Mouse (Mus musculus): Measurements from ENCODE around the gene Ift140. TPM values are rescaled to one million over a fixed set of nuclear protein-coding genes. Genes with fewer than 3 reads are reported as not detected.

Ift140 gene
- polyA plus RNA-seq (2017; shearing (Covaris generic)), result 10 to 100 TPM; 13.6 to 14.1 TPM

GRCm38 (mm10) chr17:25015655-25016291 lies at the start of gene Ift140, which contains the start of gene Cramp1l:
Ift140 (plus strand) TSS chr17:25016085.
Cramp1l (minus strand) TSS chr17:25015788.

GRCm38 (mm10) chr17:25083444-25083931 lies 67.6 kb downstream of the Ift140 start, which contains the start of gene Tmem204:
Tmem204 (minus strand) TSS chr17:25083591.

GRCm38 (mm10) chr17:25115664-25116432 lies 100.0 kb downstream of the Ift140 start, which contains the start of gene Telo2:
Telo2 (minus strand) TSS chr17:25115967.

GRCm38 (mm10) chr17:25120406-25120805 lies 104.5 kb downstream of the Ift140 start, which contains the start of gene Ptx4:
Ptx4 (plus strand) TSS chr17:25120760.

GRCm38 (mm10) chr17:25133275-25133698 lies 117.4 kb downstream of the Ift140 start, which contains the start of gene Clcn7:
Clcn7 (plus strand) TSS chr17:25133391.

Other genes starting within 250 kb of the Ift140 start
- gene Meiob, start 211.8 kb upstream of the Ift140 start, polyA plus RNA-seq (2017; shearing (Covaris generic)), result not detected
- 10 to 100 TPM; 31.4 to 43.7 TPM for gene Hagh, start 175.9 kb upstream of the Ift140 start, polyA plus RNA-seq (2017; shearing (Covaris generic))
- gene Fahd1, start 165.7 kb upstream of the Ift140 start, polyA plus RNA-seq (2017; shearing (Covaris generic)), result 1 to 10 TPM; 2.1 to 2.5 TPM
- not detected for gene Igfals, start 150.1 kb upstream of the Ift140 start, polyA plus RNA-seq (2017; shearing (Covaris generic))
- 100 to 1,000 TPM; 110 to 137 TPM for gene Nubp2, start 129.7 kb upstream of the Ift140 start, polyA plus RNA-seq (2017; shearing (Covaris generic))
- gene Spsb3, start 129.4 kb upstream of the Ift140 start, polyA plus RNA-seq (2017; shearing (Covaris generic)), result 10 to 100 TPM; 55.8 to 76.0 TPM
- gene Eme2, start 121.0 kb upstream of the Ift140 start, polyA plus RNA-seq (2017; shearing (Covaris generic)), result 10 to 100 TPM; 35.1 to 39.1 TPM
- gene Mrps34, start 121.0 kb upstream of the Ift140 start, polyA plus RNA-seq (2017; shearing (Covaris generic)), result 100 to 1,000 TPM in 1 of 2 experiments, 10 to 100 TPM in 1; 86.5 to 135 TPM
- 10 to 100 TPM; 51.3 to 58.1 TPM for gene Nme3, start 119.6 kb upstream of the Ift140 start, polyA plus RNA-seq (2017; shearing (Covaris generic))
- gene Mapk8ip3, start 79.1 kb upstream of the Ift140 start, polyA plus RNA-seq (2017; shearing (Covaris generic)), result 10 to 100 TPM; 30.5 to 33.8 TPM
- 10 to 100 TPM; 29.2 to 35.8 TPM for gene Jpt2, start 55.4 kb upstream of the Ift140 start, polyA plus RNA-seq (2017; shearing (Covaris generic))
- gene Cramp1l, start 297 bp upstream of the Ift140 start, polyA plus RNA-seq (2017; shearing (Covaris generic)), result 10 to 100 TPM in 1 of 2 experiments, 1 to 10 TPM in 1; 7.4 to 11.0 TPM
- 1 to 10 TPM in 1 of 2 experiments, under 1 TPM in 1; 0.91 to 1.0 TPM for gene Tmem204, start 67.5 kb downstream of the Ift140 start, polyA plus RNA-seq (2017; shearing (Covaris generic))
- gene Telo2, start 99.9 kb downstream of the Ift140 start, polyA plus RNA-seq (2017; shearing (Covaris generic)), result 10 to 100 TPM; 18.6 to 21.5 TPM
- under 1 TPM in 1 of 2 experiments, not detected in 1; 0.33 TPM for gene Ptx4, start 104.7 kb downstream of the Ift140 start, polyA plus RNA-seq (2017; shearing (Covaris generic))
- 10 to 100 TPM; 26.5 to 27.8 TPM for gene Clcn7, start 117.3 kb downstream of the Ift140 start, polyA plus RNA-seq (2017; shearing (Covaris generic))
- gene Ccdc154, start 146.4 kb downstream of the Ift140 start, polyA plus RNA-seq (2017; shearing (Covaris generic)), result under 1 TPM in 1 of 2 experiments, not detected in 1; 0.14 TPM
- gene Gm38655, start 159.4 kb downstream of the Ift140 start, polyA plus RNA-seq (2017; shearing (Covaris generic)), result not detected
- 10 to 100 TPM; 21.9 to 25.9 TPM for gene BC003965, start 168.5 kb downstream of the Ift140 start, polyA plus RNA-seq (2017; shearing (Covaris generic))
- gene Unkl, start 172.3 kb downstream of the Ift140 start, polyA plus RNA-seq (2017; shearing (Covaris generic)), result 10 to 100 TPM; 15.9 to 31.9 TPM
- 100 to 1,000 TPM in 1 of 2 experiments, 10 to 100 TPM in 1; 78.6 to 103 TPM for gene Gnptg, start 224.0 kb downstream of the Ift140 start, polyA plus RNA-seq (2017; shearing (Covaris generic))
- 10 to 100 TPM; 65.0 to 68.1 TPM for gene Tsr3, start 224.1 kb downstream of the Ift140 start, polyA plus RNA-seq (2017; shearing (Covaris generic))
- 10 to 100 TPM; 19.7 to 99.3 TPM for gene Baiap3, start 240.3 kb downstream of the Ift140 start, polyA plus RNA-seq (2017; shearing (Covaris generic))

All from activated CD4-positive, CD25-positive, alpha-beta regulatory T cell (primary cell).